Mouse (Mus musculus) T-cell, adult 2 months (primary cell): Measurements from ENCODE around the gene Apcs.

Experiments used
- DNase-seq: peaks from one replicate; pipeline ENCODE4 v3.0.0; 2022; ENCODE audit warnings: low spot score

Gene Apcs

DNA sequence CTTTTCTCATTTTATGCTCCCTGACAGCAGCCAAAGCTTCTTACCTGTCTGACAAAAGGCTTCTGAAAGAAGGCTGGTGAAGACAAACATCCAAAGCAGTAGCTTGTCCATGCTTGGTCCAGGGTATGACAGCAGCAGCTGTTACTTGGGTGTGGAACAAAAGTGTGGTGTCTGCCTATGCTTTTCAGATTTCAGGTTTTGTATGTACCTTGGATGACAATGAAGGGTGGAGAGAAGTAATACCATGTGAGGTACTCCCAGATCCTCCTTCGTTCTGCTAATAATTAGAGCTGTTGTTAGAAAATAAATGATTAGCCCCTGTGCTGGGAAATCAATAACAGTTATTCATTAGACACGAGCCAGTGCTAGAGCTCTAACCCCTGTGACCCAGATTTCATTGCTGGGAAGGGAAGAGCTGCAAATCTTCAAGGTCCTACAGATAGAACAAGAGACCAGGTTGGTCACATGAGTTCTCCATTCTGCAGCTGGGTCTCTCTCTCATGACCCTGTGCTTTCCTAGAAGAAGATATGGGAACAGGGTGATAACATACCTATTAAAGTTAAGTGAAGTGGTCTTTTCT lies at the start of gene Apcs:
Gene Apcs (minus strand): TSS at position 265 of the 581 bp plus-strand sequence.
- no peak for DNase-seq

DNA sequence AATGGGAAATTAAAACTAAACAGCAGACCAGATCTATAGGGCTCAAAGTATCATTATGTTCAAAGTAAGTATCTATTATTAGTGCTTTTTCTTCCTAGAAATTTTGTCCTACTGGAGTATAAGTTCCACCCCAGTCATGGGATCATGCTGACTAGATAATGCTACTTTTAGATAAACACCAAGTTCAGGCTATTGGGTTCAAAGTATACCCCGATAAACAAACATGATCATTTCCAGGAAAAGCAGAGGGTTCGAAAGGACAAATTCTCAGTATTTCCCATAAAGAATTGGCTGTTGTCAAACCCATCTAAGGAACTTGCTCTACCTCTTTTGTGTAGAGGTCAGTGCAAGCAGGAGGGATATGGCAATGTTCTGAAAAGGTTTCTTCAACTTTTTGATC lies 37.4 kb upstream of the Apcs start:
- DNase-seq, result no peak

DNA sequence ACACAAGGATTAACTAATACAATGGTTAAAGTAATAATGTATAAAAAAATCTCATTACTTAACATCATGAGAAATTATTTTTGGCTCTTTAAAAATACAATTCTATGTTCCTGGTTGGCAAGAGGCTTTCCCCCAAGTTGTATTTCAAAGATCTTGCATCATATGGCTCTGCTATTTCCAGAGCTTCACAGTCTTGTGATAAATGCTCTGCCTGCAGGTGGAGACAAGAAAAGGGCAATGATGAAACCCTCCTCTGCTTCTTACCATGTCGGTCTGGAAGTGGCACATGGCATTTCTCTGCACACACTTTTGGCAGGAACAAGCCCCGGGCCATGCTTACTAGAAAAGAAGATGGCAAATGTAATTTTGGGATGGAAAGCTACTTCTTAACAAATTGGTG lies 23.6 kb upstream of the Apcs start:
- DNase-seq, result no peak

DNA sequence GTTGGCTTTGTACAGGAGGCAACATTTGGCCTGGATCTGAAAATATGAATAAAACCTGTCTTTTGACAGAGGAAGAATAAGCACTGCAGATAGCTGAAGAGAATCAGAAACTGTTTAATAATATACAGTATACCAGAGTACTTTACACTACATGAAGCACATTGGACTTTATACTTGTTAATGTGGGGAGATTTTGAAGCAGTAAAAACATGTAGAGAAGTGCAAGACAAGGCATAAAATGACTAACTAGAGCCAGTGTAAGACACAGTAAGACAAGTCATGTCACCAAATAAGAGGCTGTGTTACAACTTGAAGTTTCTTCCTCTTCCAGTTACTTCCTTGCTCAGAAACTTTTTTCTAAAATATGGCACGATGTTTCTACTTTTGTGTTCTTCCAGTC lies 22.3 kb upstream of the Apcs start:
- no peak for DNase-seq

GRCm38 (mm10) chr1:172903313-172903712 lies 8.5 kb upstream of the Apcs start:
- no peak for DNase-seq

- no peak for DNase-seq
Observed at GRCm38 (mm10) chr1:172895435-172895834, 594 bp upstream of the Apcs start.

DNA sequence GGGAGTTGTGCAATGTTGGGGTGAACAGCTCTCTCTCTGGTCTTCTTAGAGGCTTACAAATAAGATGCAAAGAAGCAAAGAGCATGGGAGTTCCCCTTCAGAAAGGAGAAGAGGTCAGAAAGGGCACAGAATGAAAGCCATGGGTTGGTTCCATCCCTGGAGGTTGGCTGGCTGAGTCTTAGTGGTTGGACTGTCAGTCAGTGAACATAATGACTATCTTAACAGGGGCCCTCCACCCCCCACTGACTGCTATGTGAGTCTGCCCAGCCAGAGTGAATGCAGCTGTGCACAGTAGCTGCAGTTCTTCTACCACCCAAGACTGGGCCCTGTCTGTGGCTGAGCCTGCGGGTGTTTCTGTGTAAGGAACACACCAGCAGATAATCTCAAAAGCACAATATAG lies 18.2 kb downstream of the Apcs start:
- no peak for DNase-seq

GRCm38 (mm10) chr1:172875265-172875664 lies 19.6 kb downstream of the Apcs start:
- no peak for DNase-seq

DNA sequence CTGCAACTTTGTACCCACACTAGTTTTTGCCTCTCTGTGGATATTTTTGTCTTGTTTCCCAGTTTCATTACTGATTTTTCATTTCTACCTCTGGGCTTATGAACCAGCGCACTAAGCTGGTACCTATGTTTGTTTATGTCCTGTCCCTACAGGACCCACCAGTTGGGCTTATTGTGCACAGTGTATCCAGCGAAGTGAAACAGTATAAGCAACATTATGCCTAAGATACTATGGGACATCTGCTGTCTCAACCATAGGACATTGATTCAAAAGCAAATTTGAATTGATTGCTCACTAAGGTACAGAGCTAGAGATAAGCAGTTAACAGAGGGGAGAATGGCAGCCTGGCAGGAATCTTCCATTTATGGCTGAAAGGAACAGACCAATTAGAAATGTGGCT lies 46.7 kb downstream of the Apcs start:
- DNase-seq, result no peak

GRCm38 (mm10) chr1:172847044-172847761 lies 47.6 kb downstream of the Apcs start:
- DNase-seq, result no peak
